Comparison of ENCODE assay signal across 1 mouse cellular context in genomic region chr10:79669576-79670057, GRCm38 (mm10).
TF ChIP-seq lines count a peak whose summit lies in the region.

No protein-coding gene starts in this region.

TF ChIP-seq in MEL, 35 proteins besides CTCF, POLR2A, EP300 and RAD21 (continued from another document):
- TF ChIP-seq USF2 (IDR thresholded peaks at IDR 0.05; ENCODE audit: borderline replicate concordance in 1 of 2, insufficient read depth in 1 of 2, low read depth in 1 of 2, low read length in 2 of 2) (no peak), E2F4 (IDR thresholded peaks at IDR 0.05; ENCODE audit: borderline replicate concordance, low read depth, low read length) (no peak), UBTF (IDR thresholded peaks at IDR 0.05; ENCODE audit: borderline replicate concordance, insufficient read depth, low read depth, low read length) (no peak), HCFC1 (IDR thresholded peaks at IDR 0.05; ENCODE audit: low read depth, low read length) (peak; percentile 85), TBP (IDR thresholded peaks at IDR 0.05; ENCODE audit: low read depth, low read length) (no peak), ZNF384 (IDR thresholded peaks at IDR 0.05; ENCODE audit: low read depth, low read length) (no peak), KAT2A (conservative IDR thresholded peaks at IDR 0.05; ENCODE audit: low read depth, low read length) (no peak; the same call in 1 of the 2 replicates)
